Mouse (Mus musculus) CD8-positive naive resting alpha-beta T cell, adult 2 months (primary cell): ENCODE measurements at regions not wholly inside any gene's neighbourhood (a gene's known extent, or its start where the extent isn't known, plus 50 kb on each side); places are given as distances from the start of the nearest gene placed in this dataset.

Experiments
- DNase-seq, 2 experiments: peaks; one replicate each; pipeline ENCODE4 v3.0.0; 2022; ENCODE audit warnings: low read depth in 2 of 2, low spot score in 2 of 2

GRCm38 (mm10) chr12:106128944-106129724 lies 119.1 kb downstream of the Vrk1 start:
- no peak for DNase-seq

- DNase-seq = no peak
Observed at GRCm38 (mm10) chr12:106130071-106130676, 120.1 kb downstream of the Vrk1 start.

GRCm38 (mm10) chr12:106132715-106133114 lies 122.7 kb downstream of the Vrk1 start:
- DNase-seq = no peak

- DNase-seq = no peak
Observed at GRCm38 (mm10) chr12:106138466-106138865, 128.4 kb downstream of the Vrk1 start.

GRCm38 (mm10) chr12:106139491-106139890 lies 129.5 kb downstream of the Vrk1 start:
- no peak for DNase-seq

- no peak for DNase-seq
Observed at GRCm38 (mm10) chr12:106139927-106140326, 129.9 kb downstream of the Vrk1 start.

- no peak for DNase-seq
Observed at GRCm38 (mm10) chr12:106140671-106141070, 130.6 kb downstream of the Vrk1 start.

- no peak for DNase-seq
Observed at GRCm38 (mm10) chr12:106143548-106143947, 133.5 kb downstream of the Vrk1 start.

- DNase-seq = no peak
Observed at GRCm38 (mm10) chr12:106156837-106157236, 146.8 kb downstream of the Vrk1 start.

GRCm38 (mm10) chr12:106157827-106158226 lies 147.8 kb downstream of the Vrk1 start:
- DNase-seq = no peak

- no peak for DNase-seq
Observed at GRCm38 (mm10) chr12:106158620-106159019, 148.6 kb downstream of the Vrk1 start.

GRCm38 (mm10) chr12:106171301-106171700 lies 161.3 kb downstream of the Vrk1 start:
- DNase-seq = no peak

GRCm38 (mm10) chr12:106173211-106173610 lies 163.2 kb downstream of the Vrk1 start:
- DNase-seq = no peak

GRCm38 (mm10) chr12:106174070-106174980 lies 164.3 kb downstream of the Vrk1 start:
- no peak for DNase-seq

GRCm38 (mm10) chr12:106174981-106175700 lies 165.1 kb downstream of the Vrk1 start:
- no peak for DNase-seq

- DNase-seq = no peak
Observed at GRCm38 (mm10) chr12:106177302-106177701, 167.3 kb downstream of the Vrk1 start.

GRCm38 (mm10) chr12:106177861-106178260 lies 167.8 kb downstream of the Vrk1 start:
- no peak for DNase-seq

- no peak for DNase-seq
Observed at GRCm38 (mm10) chr12:106178688-106179205, 168.7 kb downstream of the Vrk1 start.

- DNase-seq = no peak
Observed at GRCm38 (mm10) chr12:106182923-106183322, 172.9 kb downstream of the Vrk1 start.

- DNase-seq = no peak
Observed at GRCm38 (mm10) chr12:106183973-106184372, 173.9 kb downstream of the Vrk1 start.
